Mouse (Mus musculus) hindlimb bud, embryonic 11.5 days (tissue): ENCODE measurements around the gene Stx18.

ENCODE experiments used
- DNase-seq: peaks from one replicate; pipeline ENCODE4 v3.0.0-alpha.2; 2012; ENCODE audit warnings: low read depth, low spot score; ENCODE audit errors: extremely low spot score

Stx18 gene

DNA sequence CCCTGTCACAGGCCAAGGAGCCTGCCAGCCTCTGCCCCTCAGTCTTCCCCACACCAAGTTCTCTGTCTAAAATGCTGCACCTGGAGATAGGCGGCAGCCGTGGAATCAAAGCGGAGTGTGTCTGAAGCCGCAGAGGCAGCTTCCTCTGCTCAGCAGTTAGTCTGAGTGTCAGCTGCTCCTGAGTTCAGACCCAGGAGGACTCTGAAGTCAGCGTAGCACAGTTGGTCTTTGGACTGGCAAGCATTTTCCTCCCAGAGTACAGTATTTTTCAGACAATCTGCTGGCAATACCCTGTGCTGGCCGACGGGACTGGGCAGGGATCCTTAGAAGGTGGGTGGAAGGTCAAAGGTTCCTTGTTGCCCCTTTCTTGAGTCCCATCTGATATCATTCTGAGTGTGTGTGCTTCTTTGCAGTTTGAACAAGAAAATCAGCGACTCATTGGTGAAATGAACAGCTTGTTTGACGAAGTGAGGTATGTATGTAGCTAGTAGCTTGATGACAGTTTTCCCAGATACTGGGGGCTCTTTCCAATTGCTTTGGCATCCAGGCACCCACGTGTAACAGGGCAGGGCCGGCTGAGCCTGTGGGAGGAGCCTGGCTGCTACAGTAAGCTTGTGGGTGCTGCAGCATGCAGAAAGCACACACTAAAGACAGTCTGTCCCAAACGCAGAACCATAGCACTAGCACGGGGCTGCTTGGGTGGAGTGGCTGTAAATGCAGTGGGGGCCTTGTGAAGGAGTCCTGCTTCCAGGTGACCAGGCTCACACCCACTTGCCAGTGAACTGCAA lies 88.2 kb downstream of the Stx18 start:
- no peak for DNase-seq

DNA sequence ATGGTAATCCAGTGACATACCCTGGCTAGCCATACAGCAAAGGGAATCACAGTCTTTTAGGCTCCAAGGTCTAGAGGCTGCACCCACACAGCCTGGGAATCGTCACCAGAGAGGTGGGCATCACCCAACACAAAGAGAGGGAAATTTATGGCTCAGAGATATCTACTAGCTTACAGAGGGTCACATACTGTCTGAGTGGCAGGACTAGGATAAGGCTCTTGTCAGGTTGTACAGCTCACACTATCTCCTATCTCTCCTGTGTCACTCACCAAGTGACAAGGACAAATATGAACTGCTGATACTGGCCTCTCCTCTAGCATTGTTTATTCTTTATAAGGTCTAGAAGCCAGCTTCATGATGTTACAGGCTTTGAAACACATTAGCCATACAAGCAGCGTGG lies 90.8 kb downstream of the Stx18 start:
- DNase-seq, result no peak

DNA sequence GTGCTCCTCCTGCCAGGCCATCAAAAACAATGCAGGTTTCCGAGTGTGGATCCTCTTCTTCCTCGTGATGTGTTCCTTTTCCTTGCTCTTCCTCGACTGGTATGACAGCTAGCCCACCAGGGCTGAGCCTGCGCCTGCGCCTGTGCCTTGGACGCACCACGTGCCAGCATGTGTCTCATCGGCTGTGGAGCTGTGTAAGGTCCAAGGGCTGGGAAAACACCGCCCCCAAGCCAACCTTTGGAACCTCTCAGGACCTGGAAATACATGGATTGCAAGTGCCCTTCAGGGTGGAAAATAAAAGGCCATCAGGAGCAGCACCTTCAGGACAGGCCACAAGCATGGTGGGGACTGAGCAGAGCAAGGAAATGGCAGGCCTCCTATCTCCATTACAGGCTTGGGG lies 97.7 kb downstream of the Stx18 start:
- no peak for DNase-seq

DNA sequence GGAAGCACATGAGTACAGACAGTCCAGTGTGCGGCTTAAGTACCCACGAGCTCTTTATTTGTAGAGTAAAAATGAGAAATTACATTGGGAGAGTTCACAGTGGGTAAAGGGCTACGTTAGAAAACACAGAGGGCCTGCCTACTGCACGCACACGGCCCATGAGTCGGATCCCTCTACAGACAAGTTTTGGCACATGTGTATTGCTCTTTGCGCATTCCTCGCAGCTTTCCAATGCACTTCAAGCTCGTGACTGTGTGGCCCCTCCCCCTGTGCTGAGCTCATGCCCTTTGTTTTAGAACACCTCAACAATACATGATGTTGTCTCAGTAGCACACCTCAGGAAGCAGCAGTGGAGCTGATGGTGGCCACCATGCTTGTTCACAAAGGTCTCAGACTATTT lies 98.6 kb downstream of the Stx18 start:
- DNase-seq, result no peak

DNA sequence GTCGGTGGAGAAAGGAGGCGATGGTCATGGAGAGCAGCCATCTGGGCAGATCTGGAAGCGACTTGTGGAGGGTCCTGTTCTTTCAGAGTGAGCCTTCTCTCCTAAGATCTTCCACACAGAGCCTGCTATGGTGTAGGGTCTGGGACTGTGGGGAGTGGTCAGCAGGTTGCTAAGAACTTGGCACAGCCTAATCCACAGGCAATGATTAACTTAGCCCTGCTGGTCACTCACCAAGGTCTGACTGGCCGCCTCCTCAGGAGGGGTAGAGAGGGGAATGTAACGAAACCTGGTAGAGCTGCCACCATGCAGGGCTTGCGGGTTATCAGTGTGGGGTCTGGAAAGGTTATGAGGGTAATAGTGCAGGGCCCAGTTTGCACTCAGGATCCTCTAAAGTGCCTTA lies 102.4 kb downstream of the Stx18 start:
- DNase-seq, result no peak

DNA sequence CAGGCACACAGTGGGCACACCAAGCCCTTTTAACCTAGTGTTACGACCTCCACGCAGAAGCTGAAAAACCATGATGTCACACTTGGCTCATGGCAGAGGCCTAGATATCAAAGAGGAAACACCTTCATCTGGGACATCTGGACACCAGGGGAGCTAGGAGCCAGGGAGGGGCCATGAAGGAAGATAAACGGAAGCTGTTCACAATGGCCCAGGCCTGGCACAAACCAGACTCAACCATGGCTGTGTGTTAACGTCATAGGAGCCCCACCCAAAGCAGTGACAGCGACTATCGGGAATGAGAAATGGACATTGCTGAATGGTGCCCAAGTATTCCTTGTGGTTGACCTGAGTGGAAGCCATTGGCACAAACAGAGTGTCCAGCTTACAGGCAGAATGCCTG lies 108.0 kb downstream of the Stx18 start:
- DNase-seq, result no peak

DNA sequence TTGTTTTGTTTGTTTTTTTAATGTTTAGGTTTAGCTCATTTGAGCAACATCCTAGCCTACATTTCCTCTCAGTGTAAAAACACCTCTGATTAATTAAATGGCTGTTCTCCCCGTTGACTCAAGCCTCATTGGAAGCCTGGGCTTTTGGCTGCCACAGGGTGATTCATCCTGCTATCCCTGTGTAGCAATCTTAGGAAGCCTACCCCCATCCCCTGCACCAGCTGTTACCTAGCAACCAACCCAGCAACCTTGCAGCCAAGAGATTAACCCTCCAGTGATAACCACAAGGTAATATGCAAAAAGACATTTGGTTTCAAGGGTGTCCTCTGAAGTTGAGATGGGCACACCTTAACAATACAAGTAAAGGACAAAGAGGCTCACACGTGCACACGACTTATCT lies 112.7 kb downstream of the Stx18 start:
- DNase-seq, result no peak

DNA sequence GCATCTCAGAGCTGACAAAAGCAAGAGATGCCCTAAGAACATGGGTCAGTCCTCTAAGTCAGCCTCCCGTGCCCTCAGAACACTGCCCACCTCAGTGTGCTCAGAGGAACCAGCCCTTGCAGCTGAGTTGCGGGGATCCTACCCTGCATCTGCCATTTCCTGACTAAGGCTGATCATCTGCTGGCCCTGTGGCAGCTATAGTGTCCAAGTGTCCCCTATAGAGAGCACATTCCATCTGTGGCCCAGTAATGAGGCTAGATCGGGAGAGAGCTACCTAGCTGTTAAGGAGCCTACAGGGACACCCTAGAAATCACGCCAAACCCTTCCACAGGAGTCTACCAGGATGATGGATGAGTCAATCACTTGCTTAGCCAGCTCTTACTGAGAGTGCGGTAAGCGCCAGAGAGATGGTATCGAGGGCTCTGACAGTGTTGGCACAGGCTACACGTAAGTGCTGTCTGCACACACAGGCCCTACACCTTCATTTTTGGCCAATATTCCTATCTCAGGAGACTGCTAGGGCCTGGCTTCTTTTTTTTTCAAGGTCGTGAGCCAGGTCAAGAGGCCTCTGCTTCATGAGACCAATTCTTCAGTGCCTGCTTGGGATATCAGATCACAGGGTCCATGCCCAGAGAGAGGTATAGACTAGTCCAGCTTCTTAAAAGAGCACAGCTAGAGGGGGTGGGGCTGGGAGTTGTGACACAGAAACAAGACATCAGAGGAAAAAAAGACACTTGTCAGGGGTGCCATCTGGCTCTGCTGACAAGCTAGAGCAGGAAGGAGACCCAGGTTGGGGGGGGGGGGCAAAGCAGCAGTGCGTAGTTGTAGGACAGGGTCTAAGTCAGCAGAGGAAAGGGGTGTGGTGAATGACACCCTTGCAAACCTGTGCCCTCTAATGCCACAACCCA lies 113.9 kb downstream of the Stx18 start:
- no peak for DNase-seq

DNA sequence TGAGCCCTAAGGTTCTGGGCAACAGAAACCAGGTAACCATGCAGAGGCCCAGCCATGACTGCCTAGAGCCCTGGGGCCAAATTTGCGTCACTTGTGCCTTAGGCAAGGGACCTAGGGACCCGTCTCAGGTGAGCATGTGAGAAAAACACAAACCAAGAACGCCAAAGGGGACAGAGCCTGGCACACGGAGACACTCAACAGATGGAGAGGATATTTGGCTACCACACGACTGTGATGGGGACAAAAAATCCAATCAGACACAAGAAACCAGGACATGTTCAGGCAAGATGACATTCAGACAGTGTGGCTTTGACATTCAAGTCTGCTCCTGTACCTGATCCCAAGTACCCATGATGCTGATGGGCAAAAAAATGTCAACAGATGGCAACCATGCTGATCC lies 115.1 kb downstream of the Stx18 start:
- no peak for DNase-seq

DNA sequence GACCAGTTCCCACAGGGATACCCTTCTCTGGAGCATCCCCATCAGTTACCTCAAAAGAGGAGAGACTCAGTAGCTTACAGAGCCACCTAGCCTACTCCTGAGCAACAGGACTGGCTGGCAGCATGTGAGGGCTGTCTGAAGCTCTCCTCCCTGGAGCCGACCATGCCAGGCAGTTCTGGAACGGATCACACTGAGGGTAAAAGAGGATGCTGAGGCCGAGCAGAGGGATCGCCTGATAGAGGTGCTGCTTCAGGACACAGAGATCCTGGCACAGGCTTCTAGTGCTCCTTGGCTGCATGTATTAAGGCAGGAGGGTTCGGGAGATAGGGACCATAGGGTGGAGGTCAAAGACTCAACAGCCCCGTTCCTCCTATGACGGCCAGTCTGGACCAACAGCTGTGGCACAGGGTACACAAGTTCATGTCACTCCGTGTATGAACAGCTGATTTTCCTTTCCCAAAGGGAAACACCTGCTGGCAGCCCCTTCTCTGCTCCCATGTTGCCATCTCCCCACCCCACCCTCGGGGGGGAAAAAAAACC lies 119.0 kb downstream of the Stx18 start:
- DNase-seq, result no peak

DNA sequence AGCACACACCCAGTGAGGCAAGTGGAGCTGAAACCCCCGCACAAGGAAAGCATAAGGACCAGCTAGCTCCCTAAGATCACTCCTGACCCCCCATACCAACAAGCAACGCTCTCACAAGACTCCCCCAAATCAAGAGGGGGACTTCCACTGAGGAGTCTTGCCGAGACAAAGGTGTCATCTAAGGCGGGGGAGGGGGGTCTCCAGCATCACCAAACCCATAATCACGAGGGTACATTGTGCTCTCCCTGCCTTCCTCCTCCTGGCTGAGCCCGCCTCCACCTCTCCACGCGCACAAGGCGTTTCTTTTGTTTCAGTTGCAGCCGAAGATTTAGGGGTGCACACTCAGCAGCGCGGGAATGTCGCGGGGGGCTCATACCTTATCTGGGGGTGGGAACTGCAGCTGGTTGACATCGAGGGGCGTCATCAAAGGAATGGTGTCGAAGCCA lies 120.0 kb downstream of the Stx18 start:
- DNase-seq, result no peak

DNA sequence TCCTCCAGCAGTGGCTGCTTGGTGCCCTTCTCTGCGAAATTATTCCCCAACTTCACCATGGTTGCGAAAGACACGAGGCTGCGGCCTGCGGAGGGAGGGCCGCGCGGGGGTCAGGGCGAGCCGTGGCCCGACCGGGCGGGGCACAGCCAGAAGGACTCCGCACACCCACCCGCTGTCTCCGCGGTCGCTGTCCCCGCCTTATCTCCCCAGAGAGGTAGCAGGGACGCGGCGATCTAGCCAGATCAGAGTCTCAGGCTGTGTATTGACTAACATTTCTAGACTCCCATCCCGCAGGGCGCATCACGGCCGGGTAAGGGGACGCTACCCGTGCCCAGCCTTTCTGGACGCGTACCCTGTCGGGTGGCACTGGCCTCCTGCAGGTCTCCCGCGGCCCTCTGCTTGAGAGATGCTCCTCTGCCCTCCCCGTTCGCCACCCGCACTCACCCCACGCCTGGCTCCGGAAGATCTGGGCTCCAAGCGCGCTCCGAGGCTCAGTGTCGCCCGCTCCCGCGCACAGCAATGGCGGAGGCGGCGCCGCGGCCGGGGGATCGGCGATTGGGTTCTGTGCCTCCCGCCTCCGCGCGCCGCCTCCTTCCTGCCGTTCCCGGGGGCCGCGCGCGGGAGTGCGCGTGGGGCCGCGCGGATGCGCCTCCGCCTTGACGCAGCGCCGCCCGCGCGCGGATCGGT lies 120.5 kb downstream of the Stx18 start:
- DNase-seq, result no peak

DNA sequence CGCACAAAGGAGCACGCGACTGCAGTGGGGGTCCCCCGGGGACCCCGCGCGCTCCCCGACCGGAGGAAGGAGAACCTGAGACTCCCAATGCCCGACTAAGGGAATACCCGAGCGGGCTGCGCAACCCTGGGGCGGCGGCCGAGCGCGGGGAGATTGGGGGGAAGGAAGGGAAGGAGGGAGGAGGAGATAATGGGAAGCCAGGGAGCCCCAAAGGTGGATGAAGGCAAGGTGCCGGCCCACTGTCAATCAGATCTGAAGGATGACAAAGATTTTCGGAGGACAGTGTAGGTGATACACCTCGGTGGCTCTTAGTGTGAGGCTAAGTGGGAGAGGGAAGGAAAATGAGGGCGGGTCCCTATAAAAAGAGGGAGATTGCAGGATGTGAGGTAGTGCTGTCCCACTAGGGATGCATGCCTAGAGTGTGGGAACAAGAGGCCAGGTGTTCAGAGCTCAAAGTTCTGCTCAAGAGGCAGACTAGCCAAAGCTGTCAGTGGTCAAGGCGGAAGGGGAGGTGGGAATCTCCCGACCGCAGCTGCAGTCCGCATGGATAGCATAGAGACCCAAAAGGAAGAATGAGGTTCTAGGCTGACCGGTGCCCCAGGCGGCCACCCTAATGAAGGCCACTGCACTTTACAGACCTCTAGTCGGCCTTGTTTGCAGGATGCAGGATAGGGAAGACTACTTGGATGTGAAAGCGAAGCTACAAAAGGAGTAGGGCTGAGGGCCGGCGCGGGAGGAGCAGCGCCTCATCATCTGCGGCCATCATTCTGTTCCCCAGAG lies 121.3 kb downstream of the Stx18 start, which contains the start of gene Nsg1:
Gene Nsg1 (minus strand): TSS at position 274 of the 780 bp plus-strand sequence.
- no peak for DNase-seq

DNA sequence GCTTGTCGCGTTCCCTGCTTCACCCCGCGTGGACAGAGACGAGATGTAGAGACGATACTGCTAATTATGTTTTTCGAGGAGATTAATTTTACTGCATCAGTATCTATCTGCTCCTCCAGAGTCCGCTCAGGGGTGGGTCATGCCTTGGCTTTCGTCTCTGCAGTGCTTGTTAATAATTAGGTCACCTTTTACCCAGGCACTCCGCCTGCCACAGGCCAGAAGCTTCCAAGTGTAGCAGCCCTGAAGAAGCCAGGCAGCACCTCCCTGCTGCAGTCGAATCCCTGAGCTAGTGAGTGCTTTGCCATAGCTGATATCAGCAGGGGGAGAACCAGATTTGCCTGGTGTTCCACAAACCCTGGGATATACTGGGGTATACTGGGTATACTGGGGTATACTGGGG lies 130.0 kb downstream of the Stx18 start:
- no peak for DNase-seq

DNA sequence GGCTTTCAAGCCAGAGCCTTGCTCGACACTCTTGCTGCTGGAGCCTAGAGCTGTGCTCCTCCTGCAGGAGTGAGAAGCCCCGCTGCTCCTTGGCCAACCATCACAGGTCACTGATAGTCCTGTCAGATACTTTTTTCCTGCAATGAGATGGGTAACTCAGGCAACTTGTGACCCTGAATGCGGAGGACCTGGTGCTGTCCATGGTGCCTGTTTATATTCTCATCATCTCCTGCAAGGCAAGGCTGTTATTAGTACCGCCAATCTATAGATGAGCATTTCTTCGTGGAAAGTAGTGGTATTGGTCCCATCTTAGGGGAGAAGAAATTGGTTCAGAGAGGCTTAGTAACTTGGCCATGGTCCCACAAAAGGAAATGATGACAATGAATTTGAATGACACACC lies 135.2 kb downstream of the Stx18 start:
- no peak for DNase-seq

DNA sequence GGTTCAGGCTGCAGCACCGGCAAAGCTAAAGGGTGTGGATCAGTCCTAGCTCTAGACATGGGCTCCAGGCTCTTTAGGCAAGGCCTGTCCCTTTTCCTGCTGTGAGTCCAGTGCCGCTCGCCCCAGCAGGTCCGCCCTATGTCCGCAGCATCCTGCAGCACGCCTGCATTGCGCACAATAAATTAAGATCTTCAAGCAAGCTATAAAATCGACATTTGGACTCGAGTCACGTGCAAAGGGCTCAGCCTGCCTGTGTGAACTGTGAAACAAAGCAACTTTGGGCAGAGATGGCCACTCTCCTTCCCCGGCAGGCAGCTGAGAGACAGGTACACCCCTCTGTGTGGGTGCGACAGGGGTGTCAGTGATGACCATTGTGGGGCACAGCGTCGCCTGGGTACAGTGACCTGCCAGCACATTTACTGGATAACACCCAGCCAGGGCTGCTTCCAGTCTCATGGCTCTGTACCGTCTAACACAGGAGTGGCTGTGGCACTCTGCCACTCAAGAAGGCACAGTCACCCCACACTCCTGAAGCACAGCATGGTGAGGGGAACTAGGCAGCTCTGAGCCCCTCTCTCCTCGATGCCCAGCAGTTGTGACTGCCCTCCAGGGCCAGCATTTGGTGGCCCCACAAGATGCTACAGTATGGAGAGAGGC lies 135.8 kb downstream of the Stx18 start:
- DNase-seq, result no peak

DNA sequence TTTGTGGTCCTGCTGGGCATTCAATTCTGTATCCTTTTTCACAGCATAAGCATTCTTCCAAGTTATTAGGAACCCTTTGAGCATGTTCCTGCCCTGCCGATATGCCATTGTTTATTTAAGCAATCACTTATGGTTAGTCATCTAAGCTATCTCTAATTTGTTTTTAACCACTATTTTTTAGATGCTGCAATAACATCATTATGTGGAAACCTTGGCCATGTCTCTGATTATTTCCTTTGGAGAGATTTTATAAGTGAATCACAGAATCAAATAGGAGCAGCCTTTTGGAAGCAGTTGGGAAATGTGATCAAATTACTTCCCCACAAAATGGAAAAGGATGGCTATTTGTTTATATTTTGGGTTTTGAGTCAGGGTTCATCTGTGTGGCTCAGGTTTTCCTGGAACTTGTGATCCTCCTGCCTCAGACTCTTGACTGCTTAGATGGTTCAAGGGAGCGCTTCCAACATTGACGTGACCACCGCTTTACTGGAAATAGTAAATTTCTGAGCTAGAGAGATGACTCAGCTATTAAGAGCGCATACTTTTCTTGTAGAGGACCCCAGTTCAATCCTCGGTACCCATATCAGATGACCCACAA lies 146.2 kb downstream of the Stx18 start:
- DNase-seq, result no peak

DNA sequence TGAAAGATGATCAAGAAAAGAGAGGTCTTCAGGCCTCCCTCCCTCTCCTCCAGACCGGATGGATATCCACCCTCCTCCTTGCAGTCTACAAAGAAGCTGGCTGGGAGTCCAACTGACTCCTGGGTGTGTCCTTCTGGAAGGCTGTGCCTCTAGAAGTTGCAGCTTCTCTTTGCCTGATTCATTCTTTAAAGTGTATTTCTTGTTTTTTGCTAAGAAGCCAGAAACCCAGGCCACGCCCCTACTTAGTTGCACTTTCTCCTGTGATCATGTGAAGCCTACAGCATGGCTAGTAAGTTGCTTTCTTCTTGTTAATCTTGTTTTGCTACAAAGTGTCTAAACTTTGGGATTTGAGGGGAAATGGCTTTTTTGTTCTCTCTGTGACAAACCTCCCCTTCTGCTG lies 148.5 kb downstream of the Stx18 start:
- no peak for DNase-seq
